Comparison of ENCODE assay signal across 8 mouse cellular contexts in genomic region chr1:178368121-178368520, GRCm38 (mm10). TPM values are rescaled to one million over a fixed set of nuclear protein-coding genes. Genes with fewer than 3 reads are reported as not detected.
A peak's percentile ranks its signal among the peaks of the same experiment; 100 is the strongest.
DNase-seq lines count a peak whose midpoint lies in the region; ATAC-seq and TF ChIP-seq lines count a peak whose summit lies in the region.
"Had no signal": no experiment of that assay in that cellular context is flagged by ENCODE, and none has a peak within 500 bp of the region (broad histone marks: within the 10 kb centered on the region; RNA-seq: fewer than 3 reads in every experiment).

No protein-coding gene starts in this region.

- DNase-seq in intestine, embryonic 14.5 days (ENCODE audit: low spot score) = no peak
- DNase-seq in adrenal gland, adult 18-20 months (ENCODE audit: low spot score in 2 of 2) = peak; percentile 25 to 33
- DNase-seq in embryonic facial prominence, embryonic 10.5 days (ENCODE audit: low spot score) = no peak
- DNase-seq in left cerebral cortex, postnatal 4 days = no peak
- DNase-seq in urinary bladder, adult 18-20 months (ENCODE audit: low spot score in 2 of 2) = no peak

- H3K4me1 ChIP-seq in intestine, embryonic 14.5 days (replicated peaks; ENCODE audit: control insufficient read depth, insufficient read depth, low read length) = peaks cover 9% of the 10 kb centered on the region; the same call in 1 of the 2 replicates
- H3K4me1 ChIP-seq in intestine, postnatal 0 days (replicated peaks; ENCODE audit: control insufficient read depth, insufficient read depth, low read length) = peaks cover 4% of the 10 kb centered on the region; the same call in 1 of the 2 replicates
- peaks cover 24% of the 10 kb centered on the region for H3K4me1 ChIP-seq in embryonic facial prominence, embryonic 10.5 days
- peaks cover 36% of the 10 kb centered on the region for H3K4me1 ChIP-seq in liver, embryonic 15.5 days (replicated peaks)

- no peak for ATAC-seq in intestine, embryonic 14.5 days (replicated peaks; ENCODE audit: low FRiP score, low TSS enrichment, low read depth)
- ATAC-seq in intestine, postnatal 0 days = no peak
- ATAC-seq in liver, embryonic 15.5 days (ENCODE audit: insufficient read depth) = no peak

- intact Hi-C loops in left cerebral cortex, postnatal 4 days (cut with DNase I) = no loop called here

- WGBS in intestine, embryonic 14.5 days = 65% methylated on average over 6 of the region's 6 CpGs
- WGBS in intestine, postnatal 0 days = 74% methylated on average over 6 of the region's 6 CpGs
- 69% methylated on average over 6 of the region's 6 CpGs for WGBS in embryonic facial prominence, embryonic 10.5 days
- 74% methylated on average over 6 of the region's 6 CpGs for WGBS in liver, embryonic 15.5 days (ENCODE audit: insufficient replicate concordance)

- H3K4me3 ChIP-seq in intestine, embryonic 14.5 days (ENCODE audit: low read depth, low read length) = no peak overlapping the region
- H3K4me3 ChIP-seq in intestine, postnatal 0 days (ENCODE audit: low read depth, low read length) = no peak overlapping the region
- H3K4me3 ChIP-seq in embryonic facial prominence, embryonic 10.5 days = peak overlapping the region; percentile 62
- no peak overlapping the region; the same call in 1 of the 2 replicates for H3K4me3 ChIP-seq in liver, embryonic 15.5 days (replicated peaks)

- TF ChIP-seq CTCF in intestine, postnatal 0 days (IDR thresholded peaks at IDR 0.05; ENCODE audit: low read depth) = no peak

- H3K27ac ChIP-seq in intestine, embryonic 14.5 days (ENCODE audit: low read depth) = no peak overlapping the region; the same call in 1 of the 2 replicates
- no peak overlapping the region for H3K27ac ChIP-seq in intestine, postnatal 0 days (ENCODE audit: low read depth, low read length)
- peak overlapping the region; percentile 82; the same call in 1 of the 2 replicates for H3K27ac ChIP-seq in embryonic facial prominence, embryonic 10.5 days (replicated peaks)
- peak overlapping the region; percentile 85 for H3K27ac ChIP-seq in liver, embryonic 15.5 days (replicated peaks)

- H3K27me3 ChIP-seq in intestine, embryonic 14.5 days (replicated peaks; ENCODE audit: control insufficient read depth, insufficient read depth, low read length) = no peaks in the 10 kb centered on the region
- H3K27me3 ChIP-seq in intestine, postnatal 0 days (replicated peaks; ENCODE audit: control insufficient read depth, insufficient read depth, low read length) = no peaks in the 10 kb centered on the region
- H3K27me3 ChIP-seq in embryonic facial prominence, embryonic 10.5 days (replicated peaks; ENCODE audit: low read depth, poor library complexity, severe bottlenecking) = no peaks in the 10 kb centered on the region
- H3K27me3 ChIP-seq in liver, embryonic 15.5 days = no peaks in the 10 kb centered on the region
- H3K27me3 ChIP-seq: Patski had no signal

- peak overlapping the region; percentile 59; the same call in 1 of the 2 replicates for H3K9ac ChIP-seq in intestine, embryonic 14.5 days (ENCODE audit: low read length)
- no peak overlapping the region for H3K9ac ChIP-seq in intestine, postnatal 0 days (ENCODE audit: low read depth, low read length)
- H3K9ac ChIP-seq in liver, embryonic 15.5 days = peak overlapping the region; percentile 50; the same call in 1 of the 2 replicates

- peak overlapping the region; percentile 87; the same call in 1 of the 2 replicates for H3K4me2 ChIP-seq in intestine, embryonic 14.5 days (ENCODE audit: low read length)
- no peak overlapping the region; the same call in 1 of the 2 replicates for H3K4me2 ChIP-seq in intestine, postnatal 0 days (replicated peaks; ENCODE audit: low read depth)
- H3K4me2 ChIP-seq in liver, embryonic 15.5 days = peak overlapping the region; percentile 82

- no peaks in the 10 kb centered on the region for H3K36me3 ChIP-seq in intestine, embryonic 14.5 days (ENCODE audit: control insufficient read depth, insufficient read depth, low read length)
- no peaks in the 10 kb centered on the region for H3K36me3 ChIP-seq in intestine, postnatal 0 days (ENCODE audit: control insufficient read depth, insufficient read depth)
- no peaks in the 10 kb centered on the region for H3K36me3 ChIP-seq in embryonic facial prominence, embryonic 10.5 days (replicated peaks)
- no peaks in the 10 kb centered on the region for H3K36me3 ChIP-seq in liver, embryonic 15.5 days (replicated peaks)

- H3K9me3 ChIP-seq in intestine, embryonic 14.5 days (ENCODE audit: control insufficient read depth, low read length) = no peaks in the 10 kb centered on the region
- no peaks in the 10 kb centered on the region for H3K9me3 ChIP-seq in intestine, postnatal 0 days (ENCODE audit: control insufficient read depth)
- no peaks in the 10 kb centered on the region for H3K9me3 ChIP-seq in embryonic facial prominence, embryonic 10.5 days
- no peaks in the 10 kb centered on the region for H3K9me3 ChIP-seq in liver, embryonic 15.5 days (replicated peaks)

RNA-seq across cellular contexts. Expression of gene Hnrnpu, which starts 30.5 kb away (rescaled TPM):
- 378 and 384 TPM in 2 replicates for polyA plus RNA-seq in intestine, embryonic 14.5 days (2014; fragmentation: Nextera tagmentation; extraction: Ambion mirVana)
- 131 TPM in 2 replicates for polyA plus RNA-seq in intestine, postnatal 0 days (2015; fragmentation: Nextera tagmentation; extraction: Ambion mirVana)
- 100 to 1,000 TPM; 341 to 383 TPM for total RNA-seq in adrenal gland, adult 18-20 months (2021)
- polyA plus RNA-seq in embryonic facial prominence, embryonic 10.5 days (2016; fragmentation: Nextera tagmentation; extraction: Ambion mirVana) = 455 and 483 TPM in 2 replicates
- polyA plus RNA-seq in liver, embryonic 15.5 days (2015; fragmentation: Nextera tagmentation; extraction: Ambion mirVana) = 162 and 167 TPM in 2 replicates
- 100 to 1,000 TPM; 539 to 583 TPM for total RNA-seq in left cerebral cortex, postnatal 4 days (2021)

RNA-seq across cellular contexts. Expression of gene Efcab2, which starts 37.8 kb away (rescaled TPM):
- polyA plus RNA-seq in intestine, embryonic 14.5 days (2014; fragmentation: Nextera tagmentation; extraction: Ambion mirVana) = 6.9 and 9.3 TPM in 2 replicates
- 7.9 and 8.1 TPM in 2 replicates for polyA plus RNA-seq in intestine, postnatal 0 days (2015; fragmentation: Nextera tagmentation; extraction: Ambion mirVana)
- total RNA-seq in adrenal gland, adult 18-20 months (2021) = 1 to 10 TPM; 2.3 to 4.6 TPM
- 4.6 and 5.5 TPM in 2 replicates for polyA plus RNA-seq in embryonic facial prominence, embryonic 10.5 days (2016; fragmentation: Nextera tagmentation; extraction: Ambion mirVana)
- 1.8 and 2.4 TPM in 2 replicates for polyA plus RNA-seq in liver, embryonic 15.5 days (2015; fragmentation: Nextera tagmentation; extraction: Ambion mirVana)
- total RNA-seq in left cerebral cortex, postnatal 4 days (2021) = 1 to 10 TPM; 6.2 to 8.3 TPM

RNA-seq across cellular contexts. Expression of gene Cox20, which starts 49.2 kb away (rescaled TPM):
- polyA plus RNA-seq in intestine, embryonic 14.5 days (2014; fragmentation: Nextera tagmentation; extraction: Ambion mirVana) = 126 and 133 TPM in 2 replicates
- polyA plus RNA-seq in intestine, postnatal 0 days (2015; fragmentation: Nextera tagmentation; extraction: Ambion mirVana) = 146 and 148 TPM in 2 replicates
- 100 to 1,000 TPM in 1 of 2 experiments, 10 to 100 TPM in 1; 88.7 to 117 TPM for total RNA-seq in adrenal gland, adult 18-20 months (2021)
- polyA plus RNA-seq in embryonic facial prominence, embryonic 10.5 days (2016; fragmentation: Nextera tagmentation; extraction: Ambion mirVana) = 72.9 and 76.9 TPM in 2 replicates
- 60.2 and 78.6 TPM in 2 replicates for polyA plus RNA-seq in liver, embryonic 15.5 days (2015; fragmentation: Nextera tagmentation; extraction: Ambion mirVana)
- total RNA-seq in left cerebral cortex, postnatal 4 days (2021) = 10 to 100 TPM; 43.5 to 54.6 TPM

Comparison
In these comparisons a context has a peak if more than half of its experiments do, and no peak if none do; other contexts are left out.
1. DNase-seq: peak in adrenal gland, adult 18-20 months (2 of 2); none in intestine, embryonic 14.5 days (single experiment), embryonic facial prominence, embryonic 10.5 days (single experiment), left cerebral cortex, postnatal 4 days (single experiment) and urinary bladder, adult 18-20 months (0 of 2).
2. H3K27ac ChIP-seq: peak in embryonic facial prominence, embryonic 10.5 days (single experiment) and liver, embryonic 15.5 days (single experiment); none in intestine, embryonic 14.5 days (single experiment) and intestine, postnatal 0 days (single experiment).